Mouse (Mus musculus) cortical plate, adult 2 months (tissue): Measurements from ENCODE around the gene Gm9958.

Experiments used
- CTCF ChIP-seq: fragments of 200-500 bp; IDR thresholded peaks from 2 replicates; pipeline ENCODE4 v1.5.1; 2011; ENCODE audit warnings: mild to moderate bottlenecking, control low read depth, low read length; ENCODE audit not compliant: insufficient read depth; ENCODE audit errors: extremely low read depth
- POLR2A ChIP-seq: fragments of 200-500 bp; IDR thresholded peaks from 2 replicates; pipeline ENCODE4 v1.6.1; 2011; ENCODE audit warnings: mild to moderate bottlenecking, low read length, control low read depth; ENCODE audit not compliant: insufficient read depth; ENCODE audit errors: extremely low read depth

DNA sequence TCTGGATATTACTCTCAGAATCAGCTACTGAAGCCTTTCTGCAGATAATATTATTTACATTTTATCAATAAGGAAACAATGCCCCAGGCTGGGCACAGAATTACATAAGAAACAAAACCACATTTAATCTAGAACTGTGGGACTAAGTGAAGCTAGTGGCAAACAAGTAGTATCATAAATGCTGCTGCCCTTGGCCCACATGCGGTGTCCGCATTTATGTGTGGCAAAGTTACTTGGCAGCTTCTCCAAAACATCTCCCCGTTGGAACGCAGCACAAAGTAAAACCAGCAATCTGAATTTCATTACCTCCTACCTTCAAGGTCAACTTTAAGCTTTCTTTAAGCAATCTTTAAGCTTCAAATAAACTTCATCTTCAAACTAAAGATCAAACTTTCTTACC lies 26.2 kb upstream of the Gm9958 start:
- TF ChIP-seq POLR2A (no peak), CTCF (no peak)
